Mouse (Mus musculus) heart, adult 2 months (tissue): ENCODE measurements around the gene Dmgdh.

Source experiments
- CTCF ChIP-seq: fragments of 200-600 bp; IDR thresholded peaks from 2 replicates; pipeline ENCODE4 v1.8.1; 2022; ENCODE audit warnings: antibody characterized with exemption, mild to moderate bottlenecking, moderate library complexity
- EP300 ChIP-seq: fragments of 200-500 bp; IDR thresholded peaks from 2 replicates; pipeline ENCODE4 v1.6.1; 2011; ENCODE audit warnings: low read depth, low read length, control low read depth; ENCODE audit not compliant: insufficient read depth
- POLR2A ChIP-seq: fragments of 200-500 bp; IDR thresholded peaks from 2 replicates; pipeline ENCODE4 v1.6.1; 2011; ENCODE audit warnings: mild to moderate bottlenecking, low read depth, low read length, control low read depth; ENCODE audit not compliant: insufficient read depth

- no peak for TF ChIP-seq CTCF
- TF ChIP-seq POLR2A = no peak
- TF ChIP-seq EP300 = no peak
These were observed 88.6 kb downstream of the Dmgdh start for GRCm38 (mm10) chr13:93762879-93763278.
